Mouse (Mus musculus): ENCODE data around the gene Traf3ip3. TPM values are rescaled to one million over a fixed set of nuclear protein-coding genes. Genes with fewer than 3 reads are reported as not detected.

The Traf3ip3 gene
- 3.2 TPM for polyA plus RNA-seq (2014; fragmentation: Illumina TruSeq; extraction: RNeasy Lipid Tissue Mini Kit (QIAGEN cat#74804); ENCODE audit: low read depth, low replicate concordance)

GRCm38 (mm10) chr1:193201383-193201778, at the start of gene Traf3ip3:
Gene Traf3ip3, minus strand, starts transcription at chr1:193201703.

DNA sequence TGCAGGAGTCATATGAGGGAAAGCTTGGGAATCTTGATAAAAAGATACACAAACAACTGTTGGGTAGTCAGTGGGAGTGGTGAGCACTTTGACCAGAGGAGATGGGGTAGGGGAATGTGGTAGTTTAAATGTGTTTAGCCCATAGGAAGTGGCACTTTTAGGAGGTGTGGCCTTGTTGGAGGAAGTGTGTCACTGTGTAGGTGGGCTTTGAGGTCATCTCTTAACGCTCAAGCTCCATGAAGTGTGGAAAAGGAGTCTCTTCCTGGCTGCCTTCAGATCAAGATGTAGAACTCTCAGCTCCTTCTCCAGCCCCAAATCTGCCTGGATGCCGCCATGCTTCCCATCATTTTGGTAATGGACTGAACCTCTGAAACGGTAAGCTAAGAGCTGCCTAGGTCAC, 6.0 kb upstream of the Traf3ip3 start, which contains the start of gene Lamb3:
Gene Lamb3, plus strand, starts transcription at position 197 of the 400 bp plus-strand sequence.

GRCm38 (mm10) chr1:193167746-193168145, 33.8 kb downstream of the Traf3ip3 start, which contains the start of gene A130010J15Rik:
Gene A130010J15Rik, plus strand, starts transcription at chr1:193168046.

DNA sequence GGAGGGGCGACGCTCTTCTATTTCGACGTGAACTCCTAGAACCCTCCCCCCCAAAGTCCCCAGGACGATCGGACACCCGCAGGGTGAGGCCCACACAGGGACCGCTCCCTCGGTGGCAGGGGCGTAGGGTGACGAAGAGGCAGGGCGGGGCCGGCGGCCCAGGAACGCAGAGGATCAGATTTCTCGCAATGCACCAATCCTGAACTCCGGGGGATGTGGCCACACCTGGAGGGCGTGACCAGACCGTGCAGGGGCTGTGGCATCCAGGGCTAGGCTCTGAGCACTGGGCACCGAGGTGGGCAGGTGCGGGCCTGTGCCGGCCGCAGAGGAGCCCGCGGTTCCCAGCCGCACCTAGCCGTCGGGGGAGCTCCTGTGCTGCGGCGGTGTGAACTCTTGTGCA, 48.6 kb downstream of the Traf3ip3 start, which contains the start of gene Irf6:
Gene Irf6, plus strand, starts transcription at position 240 of the 400 bp plus-strand sequence.

GRCm38 (mm10) chr1:193129786-193130455, 71.6 kb downstream of the Traf3ip3 start, which contains the start of gene Diexf:
Gene Diexf, minus strand, starts transcription at chr1:193130272.

Other genes with a start within 250 kb of the Traf3ip3 start
- 2.0 TPM for gene Syt14, start 165.9 kb downstream of the Traf3ip3 start, polyA plus RNA-seq (2014; fragmentation: Illumina TruSeq; extraction: RNeasy Lipid Tissue Mini Kit (QIAGEN cat#74804); ENCODE audit: low read depth, low replicate concordance)
- gene Diexf, start 71.4 kb downstream of the Traf3ip3 start, polyA plus RNA-seq (2014; fragmentation: Illumina TruSeq; extraction: RNeasy Lipid Tissue Mini Kit (QIAGEN cat#74804); ENCODE audit: low read depth, low replicate concordance): 16.4 TPM
- 221 TPM for gene Irf6, start 48.6 kb downstream of the Traf3ip3 start, polyA plus RNA-seq (2014; fragmentation: Illumina TruSeq; extraction: RNeasy Lipid Tissue Mini Kit (QIAGEN cat#74804); ENCODE audit: low read depth, low replicate concordance)
- gene A130010J15Rik, start 33.7 kb downstream of the Traf3ip3 start, polyA plus RNA-seq (2014; fragmentation: Illumina TruSeq; extraction: RNeasy Lipid Tissue Mini Kit (QIAGEN cat#74804); ENCODE audit: low read depth, low replicate concordance): 24.4 TPM
- 11.9 TPM for gene Lamb3, start 6.0 kb upstream of the Traf3ip3 start, polyA plus RNA-seq (2014; fragmentation: Illumina TruSeq; extraction: RNeasy Lipid Tissue Mini Kit (QIAGEN cat#74804); ENCODE audit: low read depth, low replicate concordance)
- 12.0 TPM for gene Hsd11b1, start 62.4 kb upstream of the Traf3ip3 start, polyA plus RNA-seq (2014; fragmentation: Illumina TruSeq; extraction: RNeasy Lipid Tissue Mini Kit (QIAGEN cat#74804); ENCODE audit: low read depth, low replicate concordance)
- gene G0s2, start 71.5 kb upstream of the Traf3ip3 start, polyA plus RNA-seq (2014; fragmentation: Illumina TruSeq; extraction: RNeasy Lipid Tissue Mini Kit (QIAGEN cat#74804); ENCODE audit: low read depth, low replicate concordance): not detected
- gene Camk1g, start 168.6 kb upstream of the Traf3ip3 start, polyA plus RNA-seq (2014; fragmentation: Illumina TruSeq; extraction: RNeasy Lipid Tissue Mini Kit (QIAGEN cat#74804); ENCODE audit: low read depth, low replicate concordance): not detected